Mouse (Mus musculus): Measurements from ENCODE around the gene Skp1a. TPM values are rescaled to one million over a fixed set of nuclear protein-coding genes. Genes with fewer than 3 reads are reported as not detected.

Gene Skp1a
- polyA plus RNA-seq, 1 experiment from 2014 or later, result 1,204 TPM

DNA sequence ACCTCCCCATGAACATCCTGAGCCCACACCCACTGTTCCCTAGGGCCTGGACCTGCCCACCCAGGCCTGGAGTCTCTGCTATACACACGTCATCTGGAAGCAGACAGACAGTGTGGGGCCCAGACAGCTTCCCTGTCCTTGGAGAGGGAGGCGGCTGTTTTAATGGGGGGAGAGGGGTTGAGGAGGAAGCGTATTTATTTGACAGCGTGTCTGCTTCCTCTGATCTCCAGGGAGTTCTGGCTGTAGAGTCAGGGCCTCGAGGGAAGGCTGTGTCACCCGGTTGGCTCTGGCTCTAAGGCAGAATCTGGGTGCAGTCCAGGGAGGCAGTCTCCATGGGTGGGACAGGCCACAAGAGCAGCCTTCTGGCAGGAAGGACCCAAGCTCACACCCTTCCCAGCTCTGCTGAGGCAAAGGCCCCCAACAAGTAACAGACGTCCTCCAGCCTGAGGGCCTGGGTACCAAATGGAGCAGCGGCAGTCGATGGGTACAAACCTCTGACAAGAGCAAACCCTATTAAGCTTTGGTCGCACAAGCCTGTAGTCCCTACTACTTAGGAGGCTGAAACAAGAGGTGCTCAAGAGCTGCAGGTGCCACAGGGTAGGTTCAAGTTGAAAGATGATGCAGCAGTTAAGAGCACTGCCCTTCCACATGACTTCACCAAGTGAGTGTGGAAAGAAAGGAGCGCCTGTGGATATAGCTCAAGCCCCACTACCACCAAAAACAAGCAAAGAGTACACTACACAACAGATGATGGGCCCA, 41.6 kb downstream of the Skp1a start:
- Histone ChIP-seq H3K36me3 (no peaks in the 10 kb centered on the region), H3K27ac (replicated peaks) (no peak overlapping the region), H3K9me3 (no peaks in the 10 kb centered on the region), H3K9ac (no peak overlapping the region), H3K4me2 (no peak overlapping the region), H3K27me3 (no peaks in the 10 kb centered on the region), H3K4me1 (replicated peaks) (peaks cover 9% of the 10 kb centered on the region), H3K4me3 (no peak overlapping the region)
- ATAC-seq (ENCODE audit: low read depth), result no peak
- 83% methylated on average over 11 of the region's 11 CpGs for WGBS

DNA sequence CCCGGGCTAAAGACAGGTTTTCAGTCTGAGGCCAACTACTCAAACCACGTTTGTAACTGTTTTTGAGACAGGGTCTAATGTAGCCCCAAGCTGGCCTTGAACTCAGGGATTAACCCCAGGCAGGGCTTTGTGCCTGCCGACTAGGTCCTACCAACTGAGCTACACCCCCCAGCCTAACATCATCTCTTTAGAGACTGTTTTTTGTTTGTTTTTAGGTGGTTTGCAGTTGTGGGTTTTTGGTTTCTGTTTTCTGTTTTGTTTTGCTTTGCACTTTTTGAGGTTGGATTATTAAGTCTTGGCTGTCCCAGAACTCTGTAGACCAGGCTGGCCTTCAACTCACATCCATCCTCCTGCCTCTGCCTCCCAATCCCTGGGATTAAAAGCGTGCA, 42.1 kb downstream of the Skp1a start:
- 80% methylated on average over 4 of the region's 4 CpGs for WGBS
- Histone ChIP-seq H3K9ac (no peak overlapping the region), H3K27me3 (no peaks in the 10 kb centered on the region), H3K4me1 (replicated peaks) (peaks cover 9% of the 10 kb centered on the region), H3K9me3 (no peaks in the 10 kb centered on the region), H3K4me3 (no peak overlapping the region), H3K27ac (replicated peaks) (no peak overlapping the region), H3K4me2 (no peak overlapping the region), H3K36me3 (no peaks in the 10 kb centered on the region)
- no peak for ATAC-seq (ENCODE audit: low read depth)

DNA sequence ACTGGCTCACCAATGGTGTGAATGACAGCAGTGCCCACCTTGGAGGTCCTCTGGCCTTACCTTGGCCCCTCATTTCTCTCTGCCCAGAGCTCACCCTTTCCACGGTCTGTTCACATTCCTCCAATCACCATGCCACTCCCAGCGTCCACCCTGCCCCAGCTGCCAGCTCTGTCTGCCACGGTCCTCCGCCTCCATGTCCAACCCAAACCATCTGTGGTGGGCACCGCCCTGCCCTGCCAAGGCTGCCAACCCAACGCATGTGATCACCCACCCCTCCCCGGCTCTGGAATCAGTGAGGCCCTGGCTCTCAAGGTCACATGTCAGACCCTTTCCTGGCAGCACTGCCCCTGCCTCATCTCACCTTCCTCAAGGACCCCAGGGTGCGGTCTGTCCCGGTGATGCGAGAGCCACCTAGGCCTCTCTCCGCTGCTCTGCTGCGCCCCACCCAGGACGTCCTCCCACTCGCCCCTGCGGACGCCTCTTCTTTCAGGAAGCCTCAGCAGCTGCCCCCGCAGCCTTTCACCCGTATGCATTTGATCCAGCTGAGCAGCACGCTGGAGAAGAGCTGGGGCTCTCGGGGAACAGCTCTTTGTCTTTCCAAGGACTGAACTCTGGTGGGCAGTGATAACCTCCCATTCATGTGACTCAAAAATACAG, 42.8 kb downstream of the Skp1a start:
- H3K4me2 ChIP-seq, result no peak overlapping the region
- H3K4me3 ChIP-seq, result no peak overlapping the region
- 91% methylated on average over 20 of the region's 20 CpGs for WGBS
- no peaks in the 10 kb centered on the region for H3K9me3 ChIP-seq
- ATAC-seq (ENCODE audit: low read depth), result no peak
- H3K4me1 ChIP-seq (replicated peaks), result peaks cover 9% of the 10 kb centered on the region
- H3K9ac ChIP-seq, result no peak overlapping the region
- H3K27ac ChIP-seq (replicated peaks), result no peak overlapping the region
- H3K36me3 ChIP-seq, result no peaks in the 10 kb centered on the region
- H3K27me3 ChIP-seq, result no peaks in the 10 kb centered on the region

DNA sequence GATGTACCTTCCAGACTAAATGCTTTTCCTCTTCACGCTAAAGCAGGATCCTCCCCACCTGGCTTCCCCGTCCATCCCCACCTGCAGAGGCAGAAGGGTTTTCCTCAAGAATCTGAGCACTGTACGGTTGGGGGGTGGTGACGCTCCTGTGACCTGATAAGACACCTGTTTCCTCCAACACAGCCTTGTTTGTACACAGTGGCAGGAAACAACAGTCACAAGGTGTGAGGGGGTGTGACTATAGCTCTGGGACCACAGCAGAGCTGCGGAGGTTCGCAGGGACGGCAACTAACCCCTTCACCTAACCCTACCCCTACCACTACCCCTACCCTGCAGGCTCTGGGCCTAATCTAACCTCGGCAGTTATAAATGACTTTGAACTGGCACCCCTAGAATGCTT, 43.6 kb downstream of the Skp1a start:
- Histone ChIP-seq H3K4me1 (replicated peaks) (peaks cover 9% of the 10 kb centered on the region), H3K4me2 (no peak overlapping the region), H3K9ac (no peak overlapping the region), H3K4me3 (no peak overlapping the region), H3K27me3 (no peaks in the 10 kb centered on the region), H3K27ac (replicated peaks) (no peak overlapping the region), H3K36me3 (no peaks in the 10 kb centered on the region), H3K9me3 (no peaks in the 10 kb centered on the region)
- WGBS, result 87% methylated on average over 8 of the region's 8 CpGs
- ATAC-seq (ENCODE audit: low read depth), result no peak

DNA sequence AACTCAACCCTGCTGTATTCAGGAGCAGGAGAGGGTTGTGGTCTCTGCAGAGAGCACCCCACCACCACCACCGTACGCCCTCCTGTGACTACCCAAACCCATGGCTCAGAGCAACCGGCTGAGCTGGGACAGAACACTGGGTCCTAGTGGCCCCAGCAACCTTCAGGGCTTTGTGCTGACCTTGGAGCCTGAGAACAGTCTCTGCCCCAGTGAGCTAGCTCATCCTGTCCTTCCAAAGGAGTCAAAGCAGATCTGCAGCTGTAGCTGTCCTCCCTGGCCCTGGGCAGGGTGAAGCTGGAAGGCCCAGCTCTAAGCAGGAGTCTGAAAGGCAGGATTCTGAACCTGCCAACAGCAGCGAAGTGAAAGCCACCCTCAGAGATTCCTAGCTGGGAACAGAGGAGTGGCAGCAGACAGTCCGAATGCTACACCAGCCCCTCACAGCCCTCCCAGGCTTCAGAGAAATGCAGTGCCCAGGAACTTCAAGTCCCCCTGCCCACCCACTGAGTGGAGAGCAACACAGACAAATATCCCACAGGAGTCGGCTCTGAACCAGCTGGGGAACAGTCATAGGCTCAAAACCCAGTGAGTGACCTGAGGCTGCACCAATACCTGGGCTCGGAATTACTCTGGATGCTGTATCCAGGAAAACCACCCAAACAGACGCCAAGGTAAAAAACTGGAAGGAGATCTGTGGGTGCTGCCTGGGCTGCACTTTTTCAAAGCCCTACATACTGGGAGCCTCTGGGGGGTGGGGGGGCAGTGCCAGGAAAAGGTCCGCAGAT, 44.2 kb downstream of the Skp1a start:
- H3K27me3 ChIP-seq, result no peaks in the 10 kb centered on the region
- no peaks in the 10 kb centered on the region for H3K36me3 ChIP-seq
- no peak overlapping the region for H3K27ac ChIP-seq (replicated peaks)
- WGBS, result 81% methylated on average over 9 of the region's 9 CpGs
- H3K4me2 ChIP-seq, result no peak overlapping the region
- no peak for ATAC-seq (ENCODE audit: low read depth)
- no peaks in the 10 kb centered on the region for H3K9me3 ChIP-seq
- no peak overlapping the region for H3K9ac ChIP-seq
- H3K4me3 ChIP-seq, result no peak overlapping the region
- peaks cover 9% of the 10 kb centered on the region for H3K4me1 ChIP-seq (replicated peaks)

DNA sequence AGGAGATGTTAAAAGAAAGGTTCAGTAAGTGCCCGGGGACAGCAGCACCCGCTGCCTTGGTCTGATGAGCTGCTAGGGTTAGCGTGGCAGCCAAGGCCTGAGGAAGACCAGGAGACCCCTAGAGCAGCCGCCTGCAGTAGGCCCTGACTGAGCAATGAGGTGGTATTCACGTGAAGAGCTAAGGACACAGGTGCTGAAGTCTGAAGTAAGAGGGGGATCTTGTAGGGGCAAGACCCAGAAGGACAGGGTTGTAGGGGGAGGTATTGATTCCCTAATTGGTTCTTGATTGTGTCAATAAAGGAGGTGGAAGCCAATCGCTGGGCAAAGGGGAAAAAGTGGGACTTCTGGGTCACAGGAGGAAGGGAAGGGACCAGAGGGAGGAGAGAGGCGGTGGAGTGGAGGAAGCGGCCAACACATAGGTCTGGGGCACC, 45.2 kb downstream of the Skp1a start:
- no peak overlapping the region for H3K27ac ChIP-seq (replicated peaks)
- H3K9me3 ChIP-seq, result no peaks in the 10 kb centered on the region
- peaks cover 10% of the 10 kb centered on the region for H3K27me3 ChIP-seq
- H3K4me1 ChIP-seq (replicated peaks), result peaks cover 9% of the 10 kb centered on the region
- H3K36me3 ChIP-seq, result no peaks in the 10 kb centered on the region
- WGBS, result 92% methylated on average over 8 of the region's 8 CpGs
- no peak overlapping the region for H3K4me2 ChIP-seq
- no peak overlapping the region for H3K4me3 ChIP-seq
- no peak overlapping the region for H3K9ac ChIP-seq
- ATAC-seq (ENCODE audit: low read depth), result no peak

DNA sequence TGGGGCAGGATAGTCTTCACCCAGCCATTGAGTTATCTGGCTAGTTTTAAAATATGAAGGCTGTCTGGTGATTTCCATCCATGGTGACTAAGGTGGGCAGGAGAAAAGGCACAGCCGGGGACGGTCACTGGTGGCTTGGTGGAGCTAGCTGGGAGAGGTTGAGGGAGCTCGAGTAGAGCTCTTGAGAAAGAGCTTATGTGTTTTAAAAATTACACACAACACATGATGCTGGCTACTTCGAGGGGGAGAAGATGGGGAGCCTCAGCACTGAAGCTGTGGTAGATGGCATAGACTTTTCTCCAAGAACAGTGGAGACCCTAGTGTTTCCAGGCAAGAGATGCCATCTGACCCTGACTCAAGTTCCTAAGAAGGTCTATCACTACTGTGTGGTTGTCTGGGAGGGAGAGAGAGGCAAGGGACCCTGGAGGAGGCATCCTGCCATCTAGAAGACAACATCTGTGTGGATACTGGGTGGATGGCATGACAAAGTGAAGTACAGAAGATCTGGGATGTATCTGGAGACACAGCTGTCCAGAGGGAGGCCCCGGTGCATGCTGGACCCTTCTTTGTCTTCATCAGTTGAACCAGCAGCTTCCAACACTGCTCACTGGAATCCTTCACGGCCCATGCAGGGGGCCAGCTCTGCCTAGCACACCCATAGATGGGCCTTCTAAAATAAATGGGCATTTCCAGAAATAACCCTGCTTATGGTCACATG, 45.8 kb downstream of the Skp1a start:
- H3K9me3 ChIP-seq, result no peaks in the 10 kb centered on the region
- H3K4me3 ChIP-seq, result no peak overlapping the region
- H3K4me2 ChIP-seq, result no peak overlapping the region
- 90% methylated on average over 6 of the region's 6 CpGs for WGBS
- no peak overlapping the region for H3K27ac ChIP-seq (replicated peaks)
- no peak for ATAC-seq (ENCODE audit: low read depth)
- peaks cover 13% of the 10 kb centered on the region for H3K4me1 ChIP-seq (replicated peaks)
- H3K36me3 ChIP-seq, result no peaks in the 10 kb centered on the region
- peaks cover 16% of the 10 kb centered on the region for H3K27me3 ChIP-seq
- no peak overlapping the region for H3K9ac ChIP-seq

DNA sequence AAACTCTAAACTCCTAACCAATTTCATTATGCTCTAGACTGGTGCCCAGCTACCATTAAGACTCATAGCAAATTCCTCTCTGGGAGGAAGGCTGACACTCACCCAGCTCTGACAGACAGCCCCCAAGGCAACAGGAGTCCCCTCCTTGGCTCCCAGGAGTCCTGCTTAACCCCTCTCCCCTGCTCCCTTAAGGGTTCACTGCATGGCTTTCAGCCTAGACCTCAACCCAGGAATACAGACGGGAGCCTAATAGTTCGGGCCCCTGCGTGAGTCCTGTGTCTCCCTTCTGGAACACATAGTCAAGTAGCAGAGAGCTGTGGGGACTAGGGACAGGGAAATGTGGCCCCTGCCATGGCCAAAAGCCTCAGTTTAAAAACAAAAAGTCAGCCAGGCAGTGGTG, 46.4 kb downstream of the Skp1a start:
- Histone ChIP-seq H3K4me3 (no peak overlapping the region), H3K9ac (no peak overlapping the region), H3K4me1 (replicated peaks) (peaks cover 11% of the 10 kb centered on the region), H3K27me3 (peaks cover 19% of the 10 kb centered on the region), H3K36me3 (no peaks in the 10 kb centered on the region), H3K27ac (replicated peaks) (no peak overlapping the region), H3K4me2 (no peak overlapping the region), H3K9me3 (no peaks in the 10 kb centered on the region)
- ATAC-seq (ENCODE audit: low read depth), result no peak
- WGBS, result 89% methylated on average over 3 of the region's 3 CpGs

DNA sequence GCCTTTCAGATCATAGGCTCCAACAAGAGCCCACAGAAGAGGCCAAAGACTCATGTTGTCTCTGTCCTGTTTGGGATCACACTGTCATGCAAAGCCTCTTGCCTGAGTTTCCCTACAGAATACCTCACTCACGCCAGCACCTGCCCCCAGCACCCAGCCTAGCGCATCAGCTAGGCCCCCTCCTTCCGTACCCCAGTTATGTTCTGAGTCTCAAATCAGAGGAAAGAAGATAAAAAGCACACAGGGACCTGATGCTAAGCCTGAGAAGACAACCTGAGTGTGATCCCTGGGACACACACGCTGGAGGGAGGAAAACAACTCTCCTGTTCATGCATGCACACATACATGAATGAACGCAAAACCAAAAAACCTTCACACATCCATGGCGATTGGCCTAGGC, 47.2 kb downstream of the Skp1a start:
- Histone ChIP-seq H3K9me3 (no peaks in the 10 kb centered on the region), H3K36me3 (no peaks in the 10 kb centered on the region), H3K9ac (no peak overlapping the region), H3K4me2 (no peak overlapping the region), H3K27ac (replicated peaks) (no peak overlapping the region), H3K27me3 (peaks cover 28% of the 10 kb centered on the region), H3K4me1 (replicated peaks) (peaks cover 15% of the 10 kb centered on the region), H3K4me3 (no peak overlapping the region)
- no peak for ATAC-seq (ENCODE audit: low read depth)
- WGBS, result 92% methylated on average over 6 of the region's 6 CpGs

DNA sequence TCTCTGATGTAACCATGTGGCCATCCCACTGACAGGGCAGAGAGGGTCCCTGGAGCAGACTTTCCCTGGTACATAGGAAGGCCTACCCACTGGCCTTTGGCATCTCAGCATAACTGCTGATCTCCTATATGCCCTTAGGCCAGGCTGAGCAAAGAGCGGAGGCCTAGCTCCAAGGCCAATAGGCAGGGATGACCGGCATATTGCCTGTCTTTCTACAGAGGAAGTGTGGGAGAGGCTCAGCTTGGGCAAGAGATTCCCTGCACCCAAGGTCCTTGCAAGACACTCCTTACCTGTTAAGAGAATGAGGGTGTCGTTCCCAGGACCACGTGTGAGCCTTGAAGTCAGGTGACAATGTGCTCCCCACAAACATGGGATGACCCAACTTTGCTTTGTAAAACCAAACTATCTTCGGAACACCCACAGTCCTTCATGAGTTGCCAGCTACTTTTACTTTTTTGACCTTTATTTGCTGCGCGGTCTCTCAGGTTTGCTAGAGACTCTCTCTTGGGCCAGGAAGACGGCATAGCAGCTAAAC, 47.9 kb downstream of the Skp1a start:
- ATAC-seq (ENCODE audit: low read depth), result no peak
- H3K4me2 ChIP-seq, result no peak overlapping the region
- H3K4me3 ChIP-seq, result no peak overlapping the region
- H3K9ac ChIP-seq, result no peak overlapping the region
- H3K4me1 ChIP-seq (replicated peaks), result peaks cover 22% of the 10 kb centered on the region
- peaks cover 35% of the 10 kb centered on the region for H3K27me3 ChIP-seq
- WGBS, result 94% methylated on average over 8 of the region's 8 CpGs
- H3K9me3 ChIP-seq, result no peaks in the 10 kb centered on the region
- H3K27ac ChIP-seq (replicated peaks), result no peak overlapping the region
- no peaks in the 10 kb centered on the region for H3K36me3 ChIP-seq

DNA sequence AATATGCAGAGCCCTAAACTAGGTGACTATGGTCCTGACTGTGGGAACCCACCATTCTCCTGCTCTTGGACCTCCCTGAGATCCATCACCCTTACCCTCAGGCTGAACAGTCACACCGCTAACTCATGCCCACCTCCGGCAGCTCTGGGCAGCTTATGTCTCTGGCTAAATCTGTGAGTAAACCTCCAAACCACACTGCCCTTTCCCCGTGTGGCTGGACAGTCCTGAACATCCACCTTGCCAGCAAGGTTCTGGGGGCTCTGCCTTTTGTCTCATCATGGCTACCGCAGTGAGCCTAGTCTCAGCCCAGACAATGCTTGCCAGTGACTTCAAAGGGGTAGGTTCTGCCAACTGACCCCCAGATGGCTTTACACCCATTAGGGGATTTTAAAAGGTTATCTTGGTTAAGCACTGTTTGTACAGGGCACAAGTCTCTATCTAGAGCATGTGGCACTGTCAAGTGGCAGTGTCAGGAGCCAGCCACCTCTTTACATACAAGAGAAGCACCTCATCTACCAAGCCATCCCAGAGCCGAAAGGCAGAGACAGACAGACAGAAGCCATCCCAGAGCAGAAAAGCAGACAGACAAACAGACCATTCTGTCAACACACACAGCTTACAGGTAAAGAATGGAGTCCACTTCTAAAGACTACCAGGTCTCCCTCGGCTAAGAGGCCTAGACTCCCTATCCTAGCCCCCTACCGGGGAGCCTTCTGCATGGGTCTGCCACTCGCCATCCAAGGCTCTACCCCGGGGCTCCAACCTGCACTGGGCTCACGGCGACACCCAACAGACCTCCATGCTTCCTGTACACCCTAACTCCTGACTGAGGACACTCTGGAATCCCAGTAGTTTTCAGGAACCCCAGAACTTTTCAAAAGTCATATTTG, 49.0 kb downstream of the Skp1a start:
- WGBS, result 90% methylated on average over 11 of the region's 11 CpGs
- H3K27me3 ChIP-seq, result peaks cover 46% of the 10 kb centered on the region
- no peak overlapping the region for H3K4me3 ChIP-seq
- H3K36me3 ChIP-seq, result no peaks in the 10 kb centered on the region
- no peaks in the 10 kb centered on the region for H3K9me3 ChIP-seq
- H3K9ac ChIP-seq, result no peak overlapping the region
- ATAC-seq (ENCODE audit: low read depth), result no peak
- H3K27ac ChIP-seq (replicated peaks), result no peak overlapping the region
- no peak overlapping the region; the same call in 1 of the 2 replicates for H3K4me2 ChIP-seq
- H3K4me1 ChIP-seq (replicated peaks), result peaks cover 24% of the 10 kb centered on the region

Measured in neural tube, embryonic 13.5 days (tissue).